27 mouse cellular contexts compared by ENCODE assay signal in the genomic region with DNA sequence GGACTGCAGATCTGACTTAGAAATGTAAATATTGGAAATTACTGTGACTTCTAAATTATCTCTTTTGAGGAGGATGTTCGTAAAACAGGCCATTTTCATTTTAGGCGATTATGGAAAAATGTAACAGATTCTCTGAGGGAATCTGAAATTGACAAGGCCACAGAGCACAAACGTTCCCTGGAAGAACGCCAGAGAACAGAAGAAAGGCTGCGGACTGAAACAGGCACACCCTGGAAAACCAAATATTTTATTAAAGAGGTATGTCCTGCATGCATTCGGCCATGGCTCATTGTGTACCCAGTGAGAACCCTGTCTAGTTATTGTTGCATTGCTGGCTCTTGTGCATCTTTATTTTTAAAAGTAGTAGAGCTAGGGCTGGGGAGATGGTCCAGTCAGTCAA. TPM values are rescaled to one million over a fixed set of nuclear protein-coding genes. Genes with fewer than 3 reads are reported as not detected.
A peak's percentile ranks its signal among the peaks of the same experiment; 100 is the strongest.
DNase-seq lines count a peak whose midpoint lies in the region; ATAC-seq and TF ChIP-seq lines count a peak whose summit lies in the region.
"Had no signal": no experiment of that assay in that cellular context is flagged by ENCODE, and none has a peak within 500 bp of the region (broad histone marks: within the 10 kb centered on the region; RNA-seq: fewer than 3 reads in every experiment).

No protein-coding gene starts in this region.

- H3K9me3 ChIP-seq in stomach, embryonic 15.5 days, result no peaks in the 10 kb centered on the region
- H3K9me3 ChIP-seq: forebrain, embryonic 13.5 days; G1E; heart, embryonic 10.5 days; heart, embryonic 15.5 days; hindbrain, embryonic 12.5 days; limb, embryonic 12.5 days; liver, embryonic 15.5 days; neural tube, embryonic 12.5 days had no signal

- H3K4me1 ChIP-seq in stomach, embryonic 15.5 days, result no peaks in the 10 kb centered on the region
- H3K4me1 ChIP-seq: forebrain, embryonic 13.5 days; heart, embryonic 10.5 days; heart, embryonic 15.5 days; hindbrain, embryonic 12.5 days; liver, embryonic 15.5 days; neural tube, embryonic 12.5 days had no signal

- peak overlapping the region; percentile 36 for H3K27ac ChIP-seq in layer of hippocampus, adult 2 months
- 0 out of 2 replicates have a peak overlapping the region, but pooled peaks have one; percentile 16 for H3K27ac ChIP-seq in stomach, embryonic 15.5 days
- H3K27ac ChIP-seq: forebrain, embryonic 13.5 days; heart, embryonic 10.5 days; heart, embryonic 15.5 days; hindbrain, embryonic 12.5 days; left cerebral cortex, adult 2 months; limb, embryonic 12.5 days; liver, embryonic 15.5 days; neural tube, embryonic 12.5 days had no signal

- no peak overlapping the region for H3K4me3 ChIP-seq in layer of hippocampus, adult 2 months
- H3K4me3 ChIP-seq in stomach, embryonic 15.5 days (replicated peaks), result no peak overlapping the region
- H3K4me3 ChIP-seq: forebrain, embryonic 13.5 days; heart, embryonic 10.5 days; heart, embryonic 15.5 days; hindbrain, embryonic 12.5 days; left cerebral cortex, adult 2 months; limb, embryonic 12.5 days; liver, embryonic 15.5 days; myocyte; neural tube, embryonic 12.5 days had no signal

- DNase-seq in adrenal gland, adult 8-10 months, result peak; percentile 25
- DNase-seq in adrenal gland, postnatal 4 days (ENCODE audit: low spot score in 2 of 2), result no peak
- DNase-seq in layer of hippocampus, adult 2 months (ENCODE audit: low spot score in 2 of 2), result no peak
- DNase-seq in layer of hippocampus, adult 11-12 months (ENCODE audit: low spot score), result no peak
- peak; percentile 26 for DNase-seq in brain, adult 2 months (ENCODE audit: low read depth, low spot score)
- DNase-seq in kidney, adult 18-20 months, result no peak
- DNase-seq: cerebellum, adult 11-12 months; cerebellum, adult 9-11 months; embryo, embryonic 11 days; gastrocnemius, postnatal 14 days; kidney, postnatal 14 days; right cerebral cortex, postnatal 4 days; thymus, adult 18-20 months; thymus, postnatal 25 days had no signal

- TF ChIP-seq CTCF in layer of hippocampus, adult 2 months (conservative IDR thresholded peaks at IDR 0.05), result no peak

- H3K36me3 ChIP-seq in stomach, embryonic 15.5 days, result peaks cover 9% of the 10 kb centered on the region; the same call in 1 of the 2 replicates

- no peaks in the 10 kb centered on the region for H3K27me3 ChIP-seq in stomach, embryonic 15.5 days (replicated peaks)
- H3K27me3 ChIP-seq: forebrain, embryonic 13.5 days; heart, embryonic 15.5 days; hindbrain, embryonic 12.5 days; limb, embryonic 12.5 days; liver, embryonic 15.5 days; neural tube, embryonic 12.5 days had no signal

- WGBS in stomach, embryonic 15.5 days, result 54% methylated on average over 6 of the region's 6 CpGs

- no peak for ATAC-seq in stomach, embryonic 15.5 days (ENCODE audit: insufficient read depth, low FRiP score, low read depth)
- ATAC-seq: forebrain, embryonic 13.5 days; intestine, postnatal 0 days had no signal

- H3K9ac ChIP-seq in stomach, embryonic 15.5 days, result no peak overlapping the region
- H3K9ac ChIP-seq: forebrain, embryonic 13.5 days; heart, embryonic 15.5 days; hindbrain, embryonic 12.5 days; limb, embryonic 12.5 days; liver, embryonic 15.5 days; neural tube, embryonic 12.5 days had no signal

- H3K4me2 ChIP-seq in stomach, embryonic 15.5 days, result no peak overlapping the region
- H3K4me2 ChIP-seq: forebrain, embryonic 13.5 days; heart, embryonic 15.5 days; hindbrain, embryonic 12.5 days; limb, embryonic 12.5 days; liver, embryonic 15.5 days; midbrain, embryonic 11.5 days; neural tube, embryonic 12.5 days had no signal

RNA-seq across cellular contexts. Expression of a gene that starts 15.1 kb away (rescaled TPM):
- total RNA-seq in adrenal gland, adult 8-10 months (2022), result 10 to 100 TPM; 40.6 to 55.9 (median 48.8) TPM
- total RNA-seq in adrenal gland, postnatal 4 days (2021), result 10 to 100 TPM; 74.8 to 74.9 TPM
- total RNA-seq in layer of hippocampus, adult 2 months (2021), result 10 to 100 TPM; 29.8 to 32.8 TPM
- polyA plus RNA-seq in stomach, embryonic 15.5 days (2015; fragmentation: Nextera tagmentation; extraction: Ambion mirVana), result 78.5 and 82.8 TPM in 2 replicates

RNA-seq across cellular contexts. Expression of a gene that starts 51.3 kb away (rescaled TPM):
- total RNA-seq in adrenal gland, adult 8-10 months (2022), result 10 to 100 TPM; 34.5 to 41.2 (median 37.7) TPM
- total RNA-seq in adrenal gland, postnatal 4 days (2021), result 10 to 100 TPM; 33.8 to 34.5 TPM
- 10 to 100 TPM; 18.2 to 18.3 TPM for total RNA-seq in layer of hippocampus, adult 2 months (2021)
- 14.9 and 16.6 TPM in 2 replicates for polyA plus RNA-seq in stomach, embryonic 15.5 days (2015; fragmentation: Nextera tagmentation; extraction: Ambion mirVana)

Comparison
In these comparisons a context has a peak if more than half of its experiments do, and no peak if none do; other contexts are left out.
1. DNase-seq: peak in adrenal gland, adult 8-10 months (single experiment) and brain, adult 2 months (single experiment); none in adrenal gland, postnatal 4 days (0 of 2), layer of hippocampus, adult 2 months (0 of 2), layer of hippocampus, adult 11-12 months (single experiment) and kidney, adult 18-20 months (single experiment).